Mouse (Mus musculus): ENCODE results near the gene Fstl5. TPM values are rescaled to one million over a fixed set of nuclear protein-coding genes. Genes with fewer than 3 reads are reported as not detected.

Fstl5 gene
- total and polyA plus RNA-seq, 3 experiments, result not detected

DNA sequence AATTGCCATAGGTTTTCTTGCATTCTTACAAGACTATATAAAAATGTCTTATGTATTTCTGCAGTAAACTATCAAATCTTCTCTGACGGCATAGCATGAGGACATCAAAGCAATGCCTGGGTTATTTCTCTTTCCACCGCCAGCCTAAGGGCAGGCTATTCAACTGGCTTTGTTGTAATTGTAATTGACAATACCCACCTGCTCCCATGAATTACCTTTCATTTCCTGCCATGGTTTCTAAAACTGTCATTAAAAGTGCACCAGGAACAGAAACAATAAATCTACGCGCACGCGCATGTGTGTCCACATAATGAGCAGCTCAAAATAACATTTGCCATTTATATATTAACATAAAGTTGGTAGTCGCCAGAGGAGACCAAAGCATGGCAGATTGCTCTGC, 1.2 kb upstream of the Fstl5 start:
- in situ Hi-C loops (cut with MboI; ENCODE audit: low pct_ligation_motif_present, low pct_unique_long_range_greater_than_20kb, low sequenced_read_pairs), result no loop called here
- Histone ChIP-seq H3K4me3 (replicated peaks in 1 of 3; ENCODE audit: low read depth in 2 of 3, low read length in 2 of 3, poor library complexity in 1 of 3) (no peak overlapping the region), H3K36me3 (replicated peaks in 1 of 2; ENCODE audit: control insufficient read depth in 1 of 2, insufficient read depth in 1 of 2, low read length in 1 of 2) (no peaks in the 10 kb centered on the region), H3K27ac (ENCODE audit: insufficient read depth, low read depth) (no peak overlapping the region), H3K9ac (ENCODE audit: insufficient read depth, low read depth) (no peak overlapping the region), H3K4me2 (ENCODE audit: insufficient read depth, low read depth, poor library complexity, severe bottlenecking) (no peak overlapping the region), H3K9me3 (replicated peaks; ENCODE audit: low read length) (peaks cover 6% of the 10 kb centered on the region), H3K4me1 (ENCODE audit: control insufficient read depth in 1 of 2, insufficient read depth in 2 of 2) (no peaks in the 10 kb centered on the region), H3K27me3 (replicated peaks) (no peaks in the 10 kb centered on the region), H3K79me2 (replicated peaks; ENCODE audit: control insufficient read depth, extremely low read depth, insufficient read depth, poor library complexity, severe bottlenecking) (no peaks in the 10 kb centered on the region)
- dilution Hi-C loops (cut with MboI; ENCODE audit: extremely low pct_ligation_motif_present, extremely low pct_unique_long_range_greater_than_20kb, low sequenced_read_pairs), result no loop called here
- DNase-seq (ENCODE audit: extremely low read depth), result no peak
- TF ChIP-seq MAZ (IDR thresholded peaks at IDR 0.05; ENCODE audit: low read depth, low read length) (no peak), POLR2AphosphoS2 (IDR thresholded peaks at IDR 0.05; ENCODE audit: low read depth, low read length) (no peak), CHD1 (IDR thresholded peaks at IDR 0.05; ENCODE audit: low read depth, low read length) (no peak), MYC (IDR thresholded peaks at IDR 0.05; ENCODE audit: low read depth, low read length) (no peak), PAX5 (IDR thresholded peaks at IDR 0.05; ENCODE audit: low read length) (no peak), KAT2A (IDR thresholded peaks at IDR 0.05; ENCODE audit: insufficient replicate concordance, low read length) (no peak), RAD21 (IDR thresholded peaks at IDR 0.05; ENCODE audit: low read depth, low read length) (no peak), GABPA (IDR thresholded peaks at IDR 0.05; ENCODE audit: insufficient replicate concordance, low read depth, low read length) (no peak), UBTF (IDR thresholded peaks at IDR 0.05; ENCODE audit: low read depth, low read length) (no peak), CTCF (conservative IDR thresholded peaks at IDR 0.05 in 1 of 2, IDR thresholded peaks at IDR 0.05 in 1 of 2; ENCODE audit: low read depth in 2 of 2, low read length in 2 of 2) (no peak), ZNF384 (IDR thresholded peaks at IDR 0.05; ENCODE audit: low read depth, low read length) (no peak), JUND (conservative IDR thresholded peaks at IDR 0.05; ENCODE audit: low read depth, low read length) (no peak), MEF2A (IDR thresholded peaks at IDR 0.05; ENCODE audit: borderline replicate concordance, low read depth, low read length) (no peak), IRF4 (IDR thresholded peaks at IDR 0.05; ENCODE audit: low read depth, low read length) (no peak), POLR2A (IDR thresholded peaks at IDR 0.05; ENCODE audit: low read depth, low read length) (no peak), ELF1 (IDR thresholded peaks at IDR 0.05; ENCODE audit: low read depth, low read length) (no peak), ETS1 (conservative IDR thresholded peaks at IDR 0.05; ENCODE audit: low read depth, low read length) (no peak)

GRCm38 (mm10) chr3:76140445-76140844, 66.4 kb downstream of the Fstl5 start:
- Histone ChIP-seq H3K4me1 (ENCODE audit: control insufficient read depth in 1 of 2, insufficient read depth in 2 of 2) (no peaks in the 10 kb centered on the region), H3K27me3 (replicated peaks) (no peaks in the 10 kb centered on the region), H3K36me3 (replicated peaks in 1 of 2; ENCODE audit: control insufficient read depth in 1 of 2, insufficient read depth in 1 of 2, low read length in 1 of 2) (no peaks in the 10 kb centered on the region), H3K9me3 (replicated peaks; ENCODE audit: low read length) (peaks cover 11% of the 10 kb centered on the region), H3K4me2 (ENCODE audit: insufficient read depth, low read depth, poor library complexity, severe bottlenecking) (no peak overlapping the region), H3K9ac (ENCODE audit: insufficient read depth, low read depth) (no peak overlapping the region), H3K79me2 (replicated peaks; ENCODE audit: control insufficient read depth, extremely low read depth, insufficient read depth, poor library complexity, severe bottlenecking) (no peaks in the 10 kb centered on the region), H3K4me3 (replicated peaks in 1 of 3; ENCODE audit: low read depth in 2 of 3, low read length in 2 of 3, poor library complexity in 1 of 3) (no peak overlapping the region), H3K27ac (ENCODE audit: insufficient read depth, low read depth) (no peak overlapping the region)
- DNase-seq (ENCODE audit: extremely low read depth), result no peak
- dilution Hi-C loops (cut with MboI; ENCODE audit: extremely low pct_ligation_motif_present, extremely low pct_unique_long_range_greater_than_20kb, low sequenced_read_pairs) (no loop called here), in situ Hi-C loops (cut with MboI; ENCODE audit: low pct_ligation_motif_present, low pct_unique_long_range_greater_than_20kb, low sequenced_read_pairs) (no loop called here)
- TF ChIP-seq RAD21 (IDR thresholded peaks at IDR 0.05; ENCODE audit: low read depth, low read length) (no peak), HCFC1 (IDR thresholded peaks at IDR 0.05; ENCODE audit: low read depth, low read length) (no peak), NELFE (IDR thresholded peaks at IDR 0.05; ENCODE audit: low read depth, low read length) (no peak), UBTF (IDR thresholded peaks at IDR 0.05; ENCODE audit: low read depth, low read length) (no peak), TBP (conservative IDR thresholded peaks at IDR 0.05; ENCODE audit: low read depth, low read length) (no peak), ZMIZ1 (IDR thresholded peaks at IDR 0.05; ENCODE audit: low read depth, low read length) (no peak), ELF1 (IDR thresholded peaks at IDR 0.05; ENCODE audit: low read depth, low read length) (no peak), PAX5 (IDR thresholded peaks at IDR 0.05; ENCODE audit: low read length) (no peak), POLR2AphosphoS2 (IDR thresholded peaks at IDR 0.05; ENCODE audit: low read depth, low read length) (no peak), JUN (IDR thresholded peaks at IDR 0.05; ENCODE audit: insufficient read depth, low read depth, low read length) (no peak), IRF4 (IDR thresholded peaks at IDR 0.05; ENCODE audit: low read depth, low read length) (no peak), BHLHE40 (IDR thresholded peaks at IDR 0.05; ENCODE audit: low read depth, low read length) (no peak), EP300 (IDR thresholded peaks at IDR 0.05; ENCODE audit: low read length) (no peak), CTCF (conservative IDR thresholded peaks at IDR 0.05 in 1 of 2, IDR thresholded peaks at IDR 0.05 in 1 of 2; ENCODE audit: low read depth in 2 of 2, low read length in 2 of 2) (no peak), MAFK (IDR thresholded peaks at IDR 0.05; ENCODE audit: insufficient replicate concordance, low read length) (no peak)

All from CH12.LX (cell line).